Mouse (Mus musculus) urinary bladder, postnatal 14 days (tissue): ENCODE results near the gene Cyp2d40.
"Not testable (repeated sequence)": the region's sequence is repeated elsewhere in the genome, so short reads cannot be mapped to it uniquely, and the experiment has no call there.

ENCODE experiments used
- DNase-seq: peaks from one replicate; pipeline ENCODE4 v3.0.0; 2021; ENCODE audit warnings: low spot score

Gene Cyp2d40

DNA sequence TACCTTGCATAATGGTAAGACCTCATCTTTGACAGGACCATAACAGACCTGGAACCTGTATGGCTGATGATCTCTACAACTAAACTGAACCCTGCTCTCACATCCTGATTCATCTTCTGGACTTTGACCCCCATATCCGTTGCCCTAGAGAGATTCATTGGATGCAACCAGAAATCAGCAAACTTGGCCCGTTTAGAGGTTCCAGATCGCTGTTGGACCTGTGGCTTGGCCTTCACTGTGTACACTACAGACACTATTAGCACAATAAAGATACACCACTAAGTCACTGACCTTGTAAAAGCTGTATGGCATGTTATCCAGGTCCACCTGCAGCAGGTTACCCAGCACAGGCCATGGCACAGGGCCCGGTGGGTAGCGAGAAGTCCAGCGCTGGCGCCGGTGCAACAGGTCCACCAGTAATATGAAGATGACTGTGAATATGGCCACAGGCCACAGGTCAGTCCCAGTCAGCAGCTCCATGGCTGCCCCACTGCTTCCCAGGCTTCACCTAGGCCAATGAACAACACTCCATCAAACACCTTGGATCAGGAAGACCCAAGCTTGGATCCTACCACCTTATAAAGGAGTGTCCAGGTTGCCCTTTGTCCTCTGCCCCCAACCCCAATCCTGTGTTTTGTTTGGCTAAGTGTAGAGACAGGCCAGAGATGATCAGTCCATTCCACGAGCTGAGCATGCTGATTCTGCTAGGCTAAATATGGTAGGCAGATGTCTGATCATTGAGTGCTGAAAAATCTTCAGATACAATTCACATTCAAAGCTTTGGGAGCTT, at the start of gene Cyp2d40:
Cyp2d40 (minus strand) TSS at position 553 of the 790 bp plus-strand sequence.
- no peak for DNase-seq

DNA sequence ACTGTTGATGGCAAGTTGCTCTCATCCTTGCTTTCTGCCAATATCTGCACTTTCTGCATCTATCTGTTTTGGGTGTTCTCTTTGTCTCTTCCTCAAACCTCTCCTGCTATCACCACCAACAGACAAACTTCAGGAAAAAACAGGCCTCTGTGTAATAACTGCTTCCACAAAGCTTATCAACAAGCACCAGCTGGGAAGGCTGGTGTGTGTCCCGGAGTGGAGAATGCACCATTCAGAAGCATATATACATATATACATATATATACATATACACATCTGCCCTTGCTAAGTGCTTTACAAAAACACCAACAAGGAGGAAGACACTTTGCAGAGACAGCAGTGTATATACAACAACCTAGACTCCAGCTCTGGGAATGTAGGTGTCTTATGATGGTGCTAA, 46.6 kb upstream of the Cyp2d40 start:
- DNase-seq = no peak

DNA sequence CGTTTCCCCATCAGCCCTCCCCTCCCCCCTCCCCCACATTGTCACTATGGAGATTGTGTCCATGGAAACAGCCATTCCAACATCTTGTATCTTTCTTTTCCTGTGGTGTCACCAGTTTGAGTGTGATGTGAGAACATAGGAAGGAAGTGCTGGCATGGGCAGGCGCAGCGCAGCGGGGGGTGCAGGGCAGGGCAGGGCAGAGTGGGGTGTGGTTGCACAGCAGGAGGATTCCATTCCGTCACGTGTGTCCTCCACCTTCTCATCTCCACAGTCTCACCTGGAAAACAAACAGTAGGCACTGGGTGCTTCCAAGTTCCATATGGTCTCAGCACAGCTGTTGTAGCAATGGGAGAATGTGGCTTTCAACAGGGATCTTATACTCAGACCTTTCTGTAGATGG, 45.5 kb upstream of the Cyp2d40 start:
- no peak for DNase-seq

DNA sequence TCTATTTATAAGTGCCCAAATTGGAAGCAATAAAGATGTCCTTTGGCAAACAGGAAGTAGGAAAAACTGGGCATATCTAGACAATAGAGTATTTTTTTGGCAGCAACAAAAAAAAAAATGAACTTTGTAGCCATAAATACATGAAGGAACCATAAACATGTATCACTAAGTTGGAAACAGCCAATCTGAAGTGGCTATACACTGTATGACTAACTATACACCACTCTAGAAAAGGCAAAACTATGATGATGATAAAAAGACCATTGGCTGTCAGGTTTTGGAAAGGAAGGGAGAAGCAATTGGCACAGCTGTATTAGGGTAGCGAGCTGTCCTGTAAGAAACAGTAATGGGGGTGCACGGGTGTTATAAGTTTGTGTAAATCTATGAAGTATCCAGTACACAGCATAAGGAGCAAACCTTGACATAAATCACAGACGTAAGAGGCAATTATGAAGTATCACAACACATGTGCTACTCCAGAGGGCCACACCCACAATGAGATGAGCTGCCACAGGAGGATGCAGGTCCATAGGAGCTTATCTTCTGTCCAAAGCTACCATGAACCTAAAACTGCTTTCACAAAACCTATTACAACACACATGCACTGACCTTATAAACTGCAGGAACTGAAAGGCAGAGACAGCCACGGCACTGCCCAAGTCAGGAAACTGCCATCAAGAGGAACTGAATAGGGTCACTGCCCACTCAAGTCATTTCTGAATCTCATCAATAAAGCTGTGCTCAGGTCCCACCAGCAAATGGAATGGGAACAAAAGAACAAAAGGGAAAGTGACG, 43.2 kb upstream of the Cyp2d40 start:
- no peak for DNase-seq

DNA sequence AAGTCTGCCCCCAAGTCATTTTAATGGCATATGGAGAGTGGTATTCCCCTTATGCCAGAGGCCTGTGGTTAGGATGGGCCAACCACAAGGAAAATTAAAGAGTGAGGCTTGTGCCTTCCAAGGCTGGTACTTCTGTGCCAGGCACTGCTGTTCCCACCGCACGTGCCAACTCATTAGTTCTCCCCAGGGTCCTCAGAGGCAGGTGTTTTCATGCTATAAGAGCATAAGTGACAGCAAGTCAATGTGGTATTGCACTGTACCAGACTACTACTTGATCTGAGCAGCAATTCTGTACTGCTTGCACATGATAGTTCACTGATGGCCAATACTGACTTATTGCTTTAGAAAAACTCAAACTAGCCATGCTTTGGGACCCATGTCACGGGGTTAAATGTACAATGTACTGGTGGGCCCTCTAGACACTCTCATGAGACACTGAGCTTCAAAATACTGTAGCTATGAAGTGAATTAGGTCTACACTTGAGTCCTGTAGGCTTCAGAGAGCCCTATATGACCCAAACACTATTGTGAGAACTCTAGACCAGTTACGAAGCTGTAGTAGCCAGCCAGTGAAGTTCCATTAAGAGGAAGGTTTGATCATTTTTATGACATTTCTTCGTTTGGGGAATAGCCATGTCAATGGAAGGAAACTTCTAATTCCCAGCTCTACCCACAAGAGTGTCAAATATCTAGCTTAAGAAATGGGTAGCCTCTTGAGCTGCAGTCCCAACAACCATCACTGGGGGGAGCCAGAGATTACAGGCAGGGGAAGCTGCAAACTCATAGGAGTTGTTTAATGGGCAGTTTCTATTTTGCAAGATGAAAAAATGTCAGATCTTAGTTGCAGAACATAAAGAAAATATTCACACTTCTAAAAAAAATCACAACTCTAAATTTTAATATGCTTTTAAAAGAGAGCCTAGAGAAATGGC, 41.0 kb upstream of the Cyp2d40 start:
- peak; percentile 83 for DNase-seq

DNA sequence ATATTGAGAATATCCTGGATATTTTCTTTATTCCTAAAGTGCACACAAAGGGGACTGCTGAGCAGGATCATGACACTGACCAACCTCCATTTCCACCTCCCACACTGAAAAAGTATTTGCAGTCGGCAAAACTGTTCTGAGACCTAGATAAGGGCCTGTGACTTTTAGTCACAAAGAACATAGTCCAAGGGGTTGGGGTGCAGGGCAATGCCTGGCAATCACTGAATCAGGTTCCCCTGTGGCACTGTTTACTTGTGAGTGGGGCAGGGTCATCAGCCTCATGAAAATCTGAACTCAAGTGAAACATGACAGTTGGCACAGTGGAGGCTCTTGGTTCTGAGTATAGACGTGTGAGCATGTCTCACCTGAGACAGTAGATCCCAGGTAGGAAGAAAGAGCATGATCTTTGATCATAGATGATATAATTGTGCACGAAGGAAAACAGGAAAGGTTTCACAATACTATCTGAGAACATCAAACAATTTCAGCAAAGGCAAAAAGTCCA, 32.0 kb upstream of the Cyp2d40 start:
- no peak for DNase-seq

DNA sequence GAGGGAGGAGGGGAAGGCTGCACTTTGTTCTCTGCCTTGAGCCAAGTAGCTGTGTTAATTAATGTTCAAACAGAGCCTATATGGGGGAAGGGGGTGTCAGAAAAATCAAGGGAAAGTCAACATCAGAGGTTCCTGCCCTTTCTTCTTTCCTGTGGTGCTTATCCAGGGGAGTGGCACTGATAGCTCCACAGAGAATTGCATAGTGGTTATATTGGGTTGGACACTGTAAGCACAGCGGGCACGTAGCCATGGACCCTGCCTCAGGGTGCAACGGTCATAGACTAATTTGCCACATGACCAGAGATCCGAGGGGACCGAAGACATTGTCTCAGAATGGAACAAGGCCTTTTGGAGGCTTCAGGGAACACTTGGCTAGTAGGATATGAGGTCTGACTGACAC, 30.3 kb upstream of the Cyp2d40 start, which contains the start of gene Cyp2d26:
Cyp2d26 (minus strand) TSS at position 18 of the 400 bp plus-strand sequence.
- DNase-seq = no peak

DNA sequence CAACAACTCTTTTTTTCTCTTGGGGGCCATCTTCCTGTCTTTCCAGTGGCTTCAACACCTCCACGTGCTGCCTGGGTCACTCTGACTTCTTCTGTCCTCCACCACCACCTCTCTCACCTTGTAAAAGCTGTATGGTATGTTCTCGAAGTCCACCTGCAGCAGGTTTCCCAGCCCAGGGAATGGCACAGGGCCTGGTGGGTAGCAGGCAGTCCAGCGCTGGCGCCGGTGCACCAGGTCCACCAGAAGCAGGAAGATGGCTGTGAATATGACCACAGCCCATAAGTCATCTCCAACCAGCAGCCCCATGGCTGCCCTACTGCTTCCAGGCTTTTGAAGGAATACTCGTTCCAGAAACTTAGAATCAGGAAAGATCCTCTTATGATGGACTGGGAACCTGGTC, 29.9 kb upstream of the Cyp2d40 start:
- no peak for DNase-seq

DNA sequence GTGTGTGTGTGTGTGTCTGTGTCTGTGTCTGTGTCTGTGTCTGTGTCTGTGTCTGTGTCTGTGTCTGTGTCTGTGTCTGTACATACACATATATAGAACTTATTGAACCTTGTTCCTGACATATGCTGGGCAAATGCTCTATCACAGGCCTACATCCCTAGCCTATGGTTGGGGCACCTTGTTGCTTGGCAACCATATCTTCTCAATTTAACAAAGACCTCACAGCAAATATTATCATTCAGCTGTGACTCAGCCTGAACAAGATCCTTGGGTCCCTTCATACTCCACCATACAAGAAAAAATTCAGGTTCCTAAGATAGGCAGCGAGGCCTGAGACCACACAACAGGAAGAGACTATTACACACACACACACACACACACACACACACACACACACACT, 29.5 kb upstream of the Cyp2d40 start:
- no peak for DNase-seq

DNA sequence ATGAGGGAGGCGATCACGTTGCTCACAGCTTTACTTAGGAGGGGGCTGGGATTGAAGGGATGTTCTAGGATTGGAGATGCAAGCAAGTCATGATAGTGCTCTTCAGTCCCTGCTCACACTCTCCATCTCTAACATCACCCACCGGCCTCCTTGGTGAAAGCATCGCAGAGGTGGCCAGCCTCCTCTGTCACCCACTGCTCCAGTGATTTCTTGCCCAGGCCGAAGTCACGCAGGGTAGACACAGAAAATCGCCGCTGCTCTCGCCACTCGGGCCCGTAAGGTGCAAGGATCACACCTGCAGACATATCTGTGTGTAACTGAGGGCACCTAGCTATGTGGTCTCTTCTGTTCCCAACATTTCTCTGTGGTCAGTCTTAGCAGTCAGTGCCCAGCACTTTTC, 28.6 kb upstream of the Cyp2d40 start:
- no peak for DNase-seq

DNA sequence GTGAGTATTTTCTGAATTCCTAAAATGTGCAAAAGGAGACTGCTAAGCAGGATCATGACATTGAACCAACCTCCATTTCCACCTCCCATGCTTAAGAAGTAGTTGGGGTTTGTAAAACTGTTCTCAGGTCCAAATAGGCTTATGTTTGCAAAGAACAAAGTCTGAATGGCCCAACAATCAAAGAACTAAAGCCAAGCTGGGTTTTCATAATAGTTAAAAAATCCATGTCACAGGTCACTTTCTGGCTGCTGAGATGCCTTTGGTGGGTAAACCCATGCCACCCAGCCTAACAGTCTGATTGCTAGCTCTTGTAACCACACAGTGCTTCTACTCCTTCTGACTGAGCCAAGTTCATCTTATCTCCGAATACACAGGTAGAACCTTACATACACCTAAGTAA, 20.6 kb upstream of the Cyp2d40 start:
- DNase-seq = no peak

DNA sequence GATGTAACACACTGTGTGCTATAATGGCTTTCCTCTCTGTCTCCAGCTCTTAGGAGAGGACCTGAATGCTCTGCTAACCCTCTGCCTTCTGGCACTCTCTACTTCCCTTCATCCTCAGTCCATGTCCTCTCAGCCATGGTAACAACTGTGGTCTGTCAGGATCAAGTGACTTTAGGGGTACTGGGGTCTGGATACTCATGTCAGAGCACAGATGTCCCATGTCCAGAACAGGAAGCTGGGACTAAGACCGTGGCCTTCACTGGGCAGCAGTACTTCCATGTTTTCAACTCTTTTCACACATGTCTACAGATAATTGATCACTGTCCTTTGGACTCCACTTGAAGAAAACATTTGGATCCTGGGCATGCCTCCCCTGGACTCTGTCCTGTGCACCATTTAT, 19.8 kb upstream of the Cyp2d40 start:
- no peak for DNase-seq

DNA sequence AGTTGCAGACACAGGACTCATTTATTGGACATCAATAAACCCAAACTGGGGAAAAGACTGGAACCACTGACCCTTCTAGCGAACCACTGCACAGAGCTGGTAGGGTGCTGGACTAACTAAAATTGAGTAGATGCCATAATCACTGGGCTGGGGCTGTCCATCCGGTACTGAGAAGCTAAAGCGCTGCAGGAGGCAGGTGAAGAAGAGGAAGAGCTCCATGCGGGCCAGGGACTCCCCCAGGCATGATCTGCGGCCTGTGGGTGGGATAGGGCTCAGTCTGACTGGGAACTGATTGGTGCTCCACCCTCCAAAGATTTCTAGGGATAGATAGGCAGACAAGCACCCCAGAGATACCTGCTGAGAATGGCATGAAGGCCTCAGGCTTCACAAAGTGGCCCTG, 13.9 kb upstream of the Cyp2d40 start:
- not testable (repeated sequence) for DNase-seq

DNA sequence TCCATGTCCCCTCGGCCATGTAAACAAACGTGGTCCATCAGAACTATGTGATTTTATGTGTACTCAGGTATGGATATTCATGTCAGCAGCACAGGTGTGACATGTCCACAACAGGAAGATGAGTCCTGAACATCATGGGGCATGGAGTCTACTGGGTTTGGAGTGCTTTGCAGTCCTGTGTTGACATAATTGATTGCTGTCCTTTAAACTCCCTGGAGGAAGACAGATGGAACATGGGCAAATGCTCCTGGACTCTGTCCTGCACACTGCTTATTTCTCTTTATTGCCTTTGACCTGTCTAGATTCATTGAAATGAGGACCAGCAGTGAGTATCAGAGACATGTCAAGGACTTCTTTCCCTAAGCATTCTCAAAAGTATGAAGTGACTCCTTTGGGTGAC, 2.0 kb upstream of the Cyp2d40 start:
- DNase-seq = no peak

DNA sequence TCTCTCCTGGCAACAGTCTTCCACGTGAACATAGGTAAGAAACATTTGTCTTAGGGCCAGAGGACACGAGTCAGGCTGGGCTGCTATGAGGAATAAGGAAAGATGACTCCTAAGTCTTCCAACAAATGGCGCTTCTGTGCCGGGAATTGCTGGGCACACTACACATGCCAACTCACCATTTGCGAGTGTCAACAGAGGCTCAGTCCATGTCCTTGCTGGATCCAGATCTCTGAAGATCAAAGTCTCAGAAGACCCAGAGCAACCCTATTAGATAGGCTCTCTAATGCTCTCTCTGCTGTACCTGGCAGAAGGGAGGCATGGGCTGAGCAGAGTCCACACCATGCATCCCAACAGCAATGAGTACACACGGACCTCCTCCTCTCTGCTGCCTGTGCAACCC, 898 bp upstream of the Cyp2d40 start:
- DNase-seq = no peak

DNA sequence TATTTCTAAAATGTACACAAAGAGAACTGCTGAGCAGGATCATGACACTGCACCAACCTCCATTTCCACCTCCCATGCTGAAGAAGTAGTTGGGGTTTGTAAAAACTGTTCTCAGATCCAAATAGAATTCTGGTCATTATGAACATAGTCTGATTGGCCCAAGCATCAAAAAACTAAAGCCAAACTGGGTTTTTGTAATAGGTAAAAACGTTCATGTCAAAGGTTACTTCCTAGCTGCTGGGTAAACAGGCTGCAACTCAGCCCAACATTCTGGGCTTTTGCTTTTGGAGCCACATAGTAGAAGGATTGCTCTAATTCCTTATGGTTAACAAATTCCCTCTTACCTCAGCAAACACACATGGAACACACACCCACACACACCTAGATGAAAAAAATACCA, 15.8 kb downstream of the Cyp2d40 start:
- DNase-seq = no peak

DNA sequence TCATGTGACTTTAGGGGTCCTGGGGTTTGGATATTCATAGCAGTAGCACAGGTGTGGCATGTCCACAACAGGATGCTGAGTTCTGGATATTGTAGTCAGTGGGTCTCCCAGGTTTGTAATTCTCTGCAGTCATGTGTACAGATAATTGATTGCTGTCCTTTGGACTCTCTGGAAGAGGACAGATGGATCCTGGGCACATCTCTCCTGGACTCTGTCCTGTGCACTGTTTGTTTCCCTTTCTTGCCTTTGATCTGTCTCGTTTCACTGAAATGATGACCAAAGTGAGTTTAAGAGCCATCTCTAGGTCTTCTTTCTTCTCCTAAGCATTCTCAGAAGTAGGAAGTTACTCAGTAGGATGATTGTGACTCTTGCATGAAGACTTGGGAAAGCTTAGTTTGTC, 16.5 kb downstream of the Cyp2d40 start:
- no peak for DNase-seq

DNA sequence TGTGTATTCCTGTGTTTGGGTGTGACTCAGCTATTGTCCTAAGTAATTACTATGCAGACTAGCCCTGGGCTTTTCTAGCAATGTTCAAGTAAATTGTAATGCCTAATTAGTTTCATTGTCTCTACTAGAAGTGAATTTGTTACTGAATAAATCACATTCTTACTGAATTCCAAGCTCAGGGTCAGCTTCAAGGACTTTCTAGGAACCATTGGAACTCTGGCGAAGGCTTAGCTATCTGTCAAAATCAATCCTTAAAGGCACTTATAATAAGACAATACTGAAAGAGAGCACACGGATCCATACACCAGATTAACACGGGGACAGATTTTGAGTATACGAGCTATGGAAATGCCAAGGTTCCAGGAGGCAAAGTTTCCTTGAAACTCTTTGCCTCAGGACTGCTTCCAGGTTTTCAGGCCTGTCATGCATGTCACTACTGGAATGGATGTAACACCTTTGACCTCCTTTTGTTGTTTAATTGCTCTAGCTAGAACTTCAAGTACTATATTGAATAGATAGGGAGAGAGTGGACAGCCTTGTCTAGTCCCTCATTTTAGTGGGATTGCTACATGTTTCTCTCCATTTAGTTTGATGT, 30.6 kb downstream of the Cyp2d40 start:
- DNase-seq = not testable (repeated sequence)
